8 mouse cellular contexts compared by ENCODE assay signal in genomic region chrX:113298031-113298430, GRCm38 (mm10). TPM values are rescaled to one million over a fixed set of nuclear protein-coding genes. Genes with fewer than 3 reads are reported as not detected.
DNase-seq lines count a peak whose midpoint lies in the region; ATAC-seq and TF ChIP-seq lines count a peak whose summit lies in the region.

No protein-coding gene starts in this region.

- peak overlapping the region; percentile 38; the same call in 1 of the 2 replicates for H3K27ac ChIP-seq in intestine, embryonic 14.5 days (ENCODE audit: low read depth)
- no peak overlapping the region for H3K27ac ChIP-seq in limb, embryonic 13.5 days
- H3K27ac ChIP-seq in midbrain, embryonic 11.5 days (ENCODE audit: low read depth, low read length), result no peak overlapping the region

- no peaks in the 10 kb centered on the region for H3K27me3 ChIP-seq in intestine, embryonic 14.5 days (replicated peaks; ENCODE audit: control insufficient read depth, insufficient read depth, low read length)
- no peaks in the 10 kb centered on the region for H3K27me3 ChIP-seq in limb, embryonic 13.5 days
- H3K27me3 ChIP-seq in midbrain, embryonic 11.5 days (ENCODE audit: control insufficient read depth, insufficient read depth, low read length), result no peaks in the 10 kb centered on the region

- peak overlapping the region; percentile 32; the same call in 1 of the 2 replicates for H3K9ac ChIP-seq in intestine, embryonic 14.5 days (ENCODE audit: low read length)
- H3K9ac ChIP-seq in limb, embryonic 13.5 days, result peak overlapping the region; percentile 62
- H3K9ac ChIP-seq in midbrain, embryonic 11.5 days (ENCODE audit: low read length), result peak overlapping the region; percentile 44; the same call in 1 of the 2 replicates

- no peaks in the 10 kb centered on the region for H3K9me3 ChIP-seq in intestine, embryonic 14.5 days (ENCODE audit: control insufficient read depth, low read length)
- H3K9me3 ChIP-seq in limb, embryonic 13.5 days, result no peaks in the 10 kb centered on the region
- H3K9me3 ChIP-seq in midbrain, embryonic 11.5 days (ENCODE audit: control insufficient read depth, low read length), result no peaks in the 10 kb centered on the region

- 9% methylated on average over 18 of the region's 18 CpGs for WGBS in intestine, embryonic 14.5 days
- WGBS in limb, embryonic 13.5 days, result 9% methylated on average over 18 of the region's 18 CpGs
- WGBS in midbrain, embryonic 11.5 days, result 17% methylated on average over 18 of the region's 18 CpGs

- H3K36me3 ChIP-seq in intestine, embryonic 14.5 days (ENCODE audit: control insufficient read depth, insufficient read depth, low read length), result no peaks in the 10 kb centered on the region
- H3K36me3 ChIP-seq in limb, embryonic 13.5 days, result no peaks in the 10 kb centered on the region
- no peaks in the 10 kb centered on the region for H3K36me3 ChIP-seq in midbrain, embryonic 11.5 days (ENCODE audit: control insufficient read depth, insufficient read depth, low read length)

- H3K4me2 ChIP-seq in intestine, embryonic 14.5 days (ENCODE audit: low read length), result peak overlapping the region; percentile 56
- peak overlapping the region; percentile 70 for H3K4me2 ChIP-seq in limb, embryonic 13.5 days (replicated peaks)
- peak overlapping the region; percentile 60 for H3K4me2 ChIP-seq in midbrain, embryonic 11.5 days

- no peak for TF ChIP-seq POLR2A in brain, embryonic 14.5 days (IDR thresholded peaks at IDR 0.05; ENCODE audit: borderline replicate concordance, extremely low read depth, insufficient read depth, insufficient read length, poor library complexity, severe bottlenecking)

- H3K4me1 ChIP-seq in intestine, embryonic 14.5 days (replicated peaks; ENCODE audit: control insufficient read depth, insufficient read depth, low read length), result no peaks in the 10 kb centered on the region
- no peaks in the 10 kb centered on the region for H3K4me1 ChIP-seq in limb, embryonic 13.5 days
- H3K4me1 ChIP-seq in midbrain, embryonic 11.5 days (ENCODE audit: control insufficient read depth, insufficient read depth, low read length), result no peaks in the 10 kb centered on the region

- no peak for TF ChIP-seq CTCF in brain, embryonic 14.5 days (IDR thresholded peaks at IDR 0.05; ENCODE audit: borderline replicate concordance, extremely low read depth, insufficient read depth, insufficient read length)

- ATAC-seq in intestine, embryonic 14.5 days (replicated peaks; ENCODE audit: low FRiP score, low TSS enrichment, low read depth), result peak; percentile 97
- peak; percentile 99 for ATAC-seq in limb, embryonic 13.5 days (ENCODE audit: low FRiP score, low read depth)
- peak; percentile 98 for ATAC-seq in midbrain, embryonic 11.5 days (ENCODE audit: low FRiP score)
- ATAC-seq in erythroid progenitor cell, adult 5-6 weeks (replicated peaks; ENCODE audit: low FRiP score, poor library complexity, severe bottlenecking), result no peak

- DNase-seq in WW6 (ENCODE audit: low read depth, low spot score), result peak; percentile 60
- peak; percentile 89 for DNase-seq in brain, embryonic 14.5 days (ENCODE audit: low read depth)
- DNase-seq in frontal cortex, postnatal 10 days (ENCODE audit: low spot score in 2 of 2), result peak; percentile 15 to 43
- DNase-seq in intestine, embryonic 14.5 days (ENCODE audit: low spot score), result peak; percentile 72
- peak; percentile 91 for DNase-seq in midbrain, embryonic 11.5 days (ENCODE audit: low spot score, missing footprints)
- DNase-seq in spleen, postnatal 14 days (ENCODE audit: low spot score in 2 of 2), result peak; percentile 9 to 13

- H3K4me3 ChIP-seq in intestine, embryonic 14.5 days (ENCODE audit: low read depth, low read length), result peak overlapping the region; percentile 44
- H3K4me3 ChIP-seq in limb, embryonic 13.5 days, result peak overlapping the region; percentile 52
- peak overlapping the region; percentile 47 for H3K4me3 ChIP-seq in midbrain, embryonic 11.5 days (ENCODE audit: low read depth, low read length)

RNA-seq across cellular contexts. Expression of gene Dach2, which starts 0.7 kb away (rescaled TPM):
- 3.3 and 5.5 TPM in 2 replicates for polyA plus RNA-seq in brain, embryonic 14.5 days (2012; rRNA removed)
- polyA plus RNA-seq in intestine, embryonic 14.5 days (2014; fragmentation: Nextera tagmentation; extraction: Ambion mirVana), result 5.2 and 6.9 TPM in 2 replicates
- 5.2 and 5.5 TPM in 2 replicates for polyA plus RNA-seq in limb, embryonic 13.5 days (2015; fragmentation: Nextera tagmentation; extraction: Ambion mirVana)
- 7.9 and 9.2 TPM in 2 replicates for polyA plus RNA-seq in midbrain, embryonic 11.5 days (2014; fragmentation: Nextera tagmentation; extraction: Ambion mirVana)
- total RNA-seq in erythroid progenitor cell, adult 5-6 weeks (2015; ENCODE audit: low replicate concordance), result not detected in 2 replicates
- total RNA-seq in erythroid progenitor cell, adult 5-6 weeks (2017; ENCODE audit: low replicate concordance), result 0.13 TPM in 1 of 2 replicates, not detected in the other

Comparison
In these comparisons a context has a peak if more than half of its experiments do, and no peak if none do; other contexts are left out.
1. DNase-seq: peak in every context shown above with its lines; median percentile 91 in midbrain, embryonic 11.5 days; 89 in brain, embryonic 14.5 days; 72 in intestine, embryonic 14.5 days; 60 in WW6; 29 in frontal cortex, postnatal 10 days; 11 in spleen, postnatal 14 days.